Mouse (Mus musculus) ES-E14 (cell line): Measurements from ENCODE around the gene Csk. TPM values are rescaled to one million over a fixed set of nuclear protein-coding genes. Genes with fewer than 3 reads are reported as not detected.
A peak's percentile ranks its signal among the peaks of the same experiment; 100 is the strongest.

ENCODE experiments used
- DNase-seq: peaks from one replicate; pipeline ENCODE4 v3.0.0-alpha.2; 2013; ENCODE audit warnings: low read depth, low spot score
- H3K27ac ChIP-seq: 2 replicates; pipeline ENCODE4 v1.5.1; 2012; ENCODE audit warnings: low read depth, mild to moderate bottlenecking, low read length, moderate library complexity, mixed read lengths; ENCODE audit not compliant: poor library complexity, insufficient read depth, severe bottlenecking
- H3K36me3 ChIP-seq: 2 replicates; pipeline ENCODE4 v1.6.1; 2012; ENCODE audit warnings: mild to moderate bottlenecking, low read length, moderate library complexity, mixed read lengths; ENCODE audit not compliant: control insufficient read depth, poor library complexity, insufficient read depth, severe bottlenecking
- H3K4me1 ChIP-seq, 2 experiments: fragments of 150-350 bp in 1 of 2; sonication (generic) in 1 of 2; 2 replicates each; pipeline ENCODE4 v1.6.1; 2012; ENCODE audit warnings: low read length in 2 of 2, mild to moderate bottlenecking in 1 of 2, mixed read lengths in 1 of 2; ENCODE audit not compliant: control insufficient read depth in 2 of 2, insufficient read depth in 2 of 2, poor library complexity in 1 of 2
- H3K4me3 ChIP-seq, 2 experiments: fragments of 150-350 bp in 1 of 2; sonication (generic) in 1 of 2; 2 replicates each; pipeline ENCODE4 v1.5.1; 2012; ENCODE audit warnings: low read length in 2 of 2, low read depth in 1 of 2, mild to moderate bottlenecking in 1 of 2, mixed read lengths in 1 of 2; ENCODE audit not compliant: insufficient read depth in 1 of 2, poor library complexity in 1 of 2, severe bottlenecking in 1 of 2
- H3K9ac ChIP-seq: 2 replicates; pipeline ENCODE4 v1.6.1; 2012; ENCODE audit warnings: low read depth, mild to moderate bottlenecking, low read length, mixed read lengths; ENCODE audit not compliant: poor library complexity, insufficient read depth, severe bottlenecking
- H3K9me3 ChIP-seq: fragments of 150-350 bp; sonication (generic); 2 replicates; pipeline ENCODE4 v1.6.1; 2012; ENCODE audit warnings: low read depth, mild to moderate bottlenecking, low read length; ENCODE audit not compliant: control insufficient read depth, insufficient read depth
- CHD2 ChIP-seq: IDR thresholded peaks from 2 replicates; pipeline ENCODE4 v1.6.1; 2014; ENCODE audit warnings: mild to moderate bottlenecking, low read depth, low read length, inconsistent platforms
- HCFC1 ChIP-seq: IDR thresholded peaks from 2 replicates; pipeline ENCODE4 v1.6.1; 2012; ENCODE audit warnings: low read length, inconsistent platforms, borderline replicate concordance; ENCODE audit not compliant: insufficient read depth
- MAFK ChIP-seq: IDR thresholded peaks from 2 replicates; pipeline ENCODE4 v1.6.1; 2014; ENCODE audit warnings: mild to moderate bottlenecking, low read depth, low read length, inconsistent platforms; ENCODE audit not compliant: insufficient read depth
- ZC3H11A ChIP-seq: IDR thresholded peaks from 2 replicates; pipeline ENCODE4 v1.6.1; 2012; ENCODE audit warnings: low read depth, mild to moderate bottlenecking, inconsistent platforms, low read length, borderline replicate concordance
- ZNF384 ChIP-seq: IDR thresholded peaks from 2 replicates; pipeline ENCODE4 v1.6.1; 2012; ENCODE audit warnings: low read depth, low read length, inconsistent platforms
- in situ Hi-C, 2 experiments: fragments of 600-800 bp; cut with MboI; formaldehyde crosslinking; loops; one replicate each; pipeline ENCODE4 v1.15.1; 2025; ENCODE audit warnings: low sequenced_read_pairs in 2 of 2, inconsistent platforms in 1 of 2; ENCODE audit not compliant: unreplicated experiment in 2 of 2
- total RNA-seq: library from RNA; depleted of rRNA; stranded (reverse); fragments of 300-350 nt; gene quantifications from 2 replicates; pipeline ENCODE4 v1.2.3, GENCODE M21; 2012

Gene Csk
- total RNA-seq, 1 experiment = 32.2 TPM

GRCm38 (mm10) chr9:57627191-57627590, 26.2 kb downstream of the Csk start:
- peaks cover 51% of the 10 kb centered on the region for H3K36me3 ChIP-seq
- DNase-seq = no peak
- no peaks in the 10 kb centered on the region for H3K9me3 ChIP-seq
- in situ Hi-C loops = no loop called here
- TF ChIP-seq CHD2 (no peak), ZNF384 (no peak), ZC3H11A (no peak), MAFK (no peak), HCFC1 (no peak)
- peaks cover 0 to 12% of the 10 kb centered on the region in 2 experiments; a peak in 2 of 4 replicates for H3K4me1 ChIP-seq
- H3K4me3 ChIP-seq = no peak overlapping the region
- no peak overlapping the region for H3K9ac ChIP-seq
- H3K27ac ChIP-seq = no peak overlapping the region

- no peak for DNase-seq
- H3K9me3 ChIP-seq = no peaks in the 10 kb centered on the region
- TF ChIP-seq HCFC1 = no peak
- TF ChIP-seq ZNF384 = no peak
- TF ChIP-seq MAFK = no peak
- TF ChIP-seq ZC3H11A = no peak
- TF ChIP-seq CHD2 = no peak
- peak overlapping the region; percentile 0; the same call in 1 of the 2 replicates for H3K9ac ChIP-seq
- in situ Hi-C loops = no loop called here
- peaks cover 46% of the 10 kb centered on the region for H3K36me3 ChIP-seq
- peak overlapping the region; percentile 18 to 23; a peak in 2 of 4 replicates for H3K4me3 ChIP-seq
- H3K27ac ChIP-seq = no peak overlapping the region
- peaks cover 0 to 9% of the 10 kb centered on the region in 2 experiments; a peak in 2 of 4 replicates for H3K4me1 ChIP-seq
These were observed 27.5 kb downstream of the Csk start for GRCm38 (mm10) chr9:57625674-57626500.

- Histone ChIP-seq H3K4me3 (no peak overlapping the region), H3K36me3 (peaks cover 32% of the 10 kb centered on the region), H3K4me1 (peaks cover 0 to 9% of the 10 kb centered on the region in 2 experiments; a peak in 2 of 4 replicates), H3K9ac (no peak overlapping the region), H3K27ac (no peak overlapping the region), H3K9me3 (no peaks in the 10 kb centered on the region)
- DNase-seq = no peak
- no peak for TF ChIP-seq ZNF384
- no peak for TF ChIP-seq CHD2
- TF ChIP-seq HCFC1 = no peak
- TF ChIP-seq MAFK = no peak
- TF ChIP-seq ZC3H11A = no peak
- in situ Hi-C loops = no loop called here
These were observed 29.1 kb downstream of the Csk start for GRCm38 (mm10) chr9:57624295-57624694.

- no peak for TF ChIP-seq ZNF384
- no peak for TF ChIP-seq HCFC1
- TF ChIP-seq CHD2 = no peak
- TF ChIP-seq MAFK = no peak
- TF ChIP-seq ZC3H11A = no peak
- Histone ChIP-seq H3K36me3 (peaks cover 1% of the 10 kb centered on the region; the same call in 1 of the 2 replicates), H3K9me3 (no peaks in the 10 kb centered on the region), H3K27ac (no peak within 1 kb of the TSS), H3K4me1 (no peaks in the 10 kb centered on the region), H3K4me3 (no peak within 1 kb of the TSS), H3K9ac (no peak within 1 kb of the TSS)
- DNase-seq = no peak
- in situ Hi-C loops = no loop called here
These were observed 32.8 kb downstream of the Csk start, which contains the start of gene Lman1l for GRCm38 (mm10) chr9:57620674-57621073. Gene Lman1l (minus strand): TSS chr9:57620774.
